Mouse (Mus musculus): ENCODE measurements around the gene Ctsm. TPM values are rescaled to one million over a fixed set of nuclear protein-coding genes. Genes with fewer than 3 reads are reported as not detected.
"Not testable (repeated sequence)": the region's sequence is repeated elsewhere in the genome, so short reads cannot be mapped to it uniquely, and the experiment has no call there.

Ctsm gene
- total RNA-seq (2021) = not detected
- long read RNA-seq, experiment 1 = 0 reads
- long read RNA-seq, experiment 2 = 0 reads

GRCm38 (mm10) chr13:61541631-61542030 is at the start of gene Ctsm:
TSS of gene Ctsm (minus strand) at chr13:61541839.
- no peak for DNase-seq (ENCODE audit: low spot score in 2 of 2)

GRCm38 (mm10) chr13:61570027-61570426 is 28.4 kb upstream of the Ctsm start, which contains the start of gene Cts3:
TSS of gene Cts3 (minus strand) at chr13:61570127.
- no peak for DNase-seq (ENCODE audit: low spot score in 2 of 2)

GRCm38 (mm10) chr13:61568074-61568473 is 26.4 kb upstream of the Ctsm start, which contains the start of gene Gm49352:
TSS of gene Gm49352 (minus strand) at chr13:61568174.
- not testable (repeated sequence) for DNase-seq (ENCODE audit: low spot score in 2 of 2)

Other genes with a start within 250 kb of the Ctsm start
- gene Cts7, start 183.6 kb downstream of the Ctsm start, total RNA-seq (2021) = not detected
- not detected for gene Gm49352, start 26.3 kb upstream of the Ctsm start, total RNA-seq (2021)
- gene Cts3, start 28.3 kb upstream of the Ctsm start, total RNA-seq (2021) = not detected